Comparison of ENCODE assay signal across 17 mouse cellular contexts in the genomic region with DNA sequence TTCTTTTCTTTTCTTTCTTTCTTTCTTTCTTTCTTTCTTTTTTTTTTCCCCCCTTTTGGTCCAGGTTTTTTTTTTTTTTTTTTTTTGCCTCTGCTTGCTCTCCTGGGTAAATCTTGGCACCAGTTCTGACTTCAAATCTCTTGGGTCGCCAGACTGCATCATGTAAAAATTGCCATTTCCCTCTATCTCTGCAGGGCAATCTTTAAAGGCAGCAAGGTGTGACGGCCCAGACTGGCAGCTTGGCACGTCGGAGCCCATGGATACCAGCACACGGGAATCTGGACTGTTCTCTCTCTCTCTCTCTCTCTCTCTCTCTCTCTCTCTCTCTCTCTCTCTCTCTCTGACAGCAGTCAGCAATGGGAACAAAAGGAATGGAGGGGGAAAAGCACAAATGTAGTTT.
DNase-seq lines count a peak whose midpoint lies in the region; ATAC-seq and TF ChIP-seq lines count a peak whose summit lies in the region.
"Had no signal": no experiment of that assay in that cellular context is flagged by ENCODE, and none has a peak within 500 bp of the region (broad histone marks: within the 10 kb centered on the region; RNA-seq: fewer than 3 reads in every experiment).

No protein-coding gene starts in this region.

- DNase-seq in cerebellum, adult 11-12 months: peak; percentile 6
- no peak for DNase-seq in cerebellum, postnatal 36 days
- no peak for DNase-seq in layer of hippocampus, adult 2 months (ENCODE audit: low spot score in 2 of 2)
- no peak for DNase-seq in layer of hippocampus, postnatal 25 days (ENCODE audit: extremely low spot score in 1 of 2, low spot score in 1 of 2)
- no peak for DNase-seq in liver
- no peak for DNase-seq in gastrocnemius, adult 8-10 months (ENCODE audit: low spot score in 2 of 2)
- DNase-seq: adrenal gland, postnatal 14 days; lung, postnatal 10 days; thymus, adult 2 months had no signal

- no peak for TF ChIP-seq CTCF in layer of hippocampus, adult 2 months (conservative IDR thresholded peaks at IDR 0.05)

- H3K9me3 ChIP-seq in forebrain, embryonic 16.5 days (ENCODE audit: control insufficient read depth, low read length): no peaks in the 10 kb centered on the region
- H3K9me3 ChIP-seq in neural tube, embryonic 13.5 days: no peaks in the 10 kb centered on the region
- H3K9me3 ChIP-seq: intestine, embryonic 15.5 days; kidney, embryonic 15.5 days; limb, embryonic 12.5 days; liver, embryonic 15.5 days had no signal

- H3K4me1 ChIP-seq in forebrain, embryonic 16.5 days (replicated peaks; ENCODE audit: control insufficient read depth, insufficient read depth, low read length): peaks cover 28% of the 10 kb centered on the region
- H3K4me1 ChIP-seq in neural tube, embryonic 13.5 days (replicated peaks): peaks cover 23% of the 10 kb centered on the region
- H3K4me1 ChIP-seq: intestine, embryonic 15.5 days; kidney, embryonic 15.5 days; limb, embryonic 12.5 days; liver, embryonic 15.5 days had no signal

- WGBS in forebrain, embryonic 16.5 days: 2% methylated on average over 5 of the region's 5 CpGs
- 8% methylated on average over 5 of the region's 5 CpGs for WGBS in neural tube, embryonic 13.5 days

- H3K9ac ChIP-seq in forebrain, embryonic 16.5 days (replicated peaks; ENCODE audit: low read depth, low read length): peak overlapping the region; percentile 35; the same call in 1 of the 2 replicates
- no peak overlapping the region for H3K9ac ChIP-seq in neural tube, embryonic 13.5 days
- H3K9ac ChIP-seq: intestine, embryonic 15.5 days; kidney, embryonic 15.5 days; limb, embryonic 12.5 days; liver, embryonic 15.5 days had no signal

- H3K27ac ChIP-seq in layer of hippocampus, adult 2 months: peak overlapping the region; percentile 75; the same call in 1 of the 2 replicates
- peak overlapping the region; percentile 96 for H3K27ac ChIP-seq in forebrain, embryonic 16.5 days (ENCODE audit: low read length)
- peak overlapping the region; percentile 89 for H3K27ac ChIP-seq in neural tube, embryonic 13.5 days (replicated peaks)
- H3K27ac ChIP-seq: intestine, embryonic 15.5 days; kidney, embryonic 15.5 days; left cerebral cortex, adult 2 months; limb, embryonic 12.5 days; liver, embryonic 15.5 days had no signal

- H3K27me3 ChIP-seq in forebrain, embryonic 16.5 days (replicated peaks; ENCODE audit: control insufficient read depth, insufficient read depth, low read length): no peaks in the 10 kb centered on the region
- no peaks in the 10 kb centered on the region for H3K27me3 ChIP-seq in neural tube, embryonic 13.5 days
- H3K27me3 ChIP-seq: CH12.LX; intestine, embryonic 15.5 days; kidney, embryonic 15.5 days; limb, embryonic 12.5 days; liver, embryonic 15.5 days had no signal

- H3K36me3 ChIP-seq in forebrain, embryonic 16.5 days (ENCODE audit: control insufficient read depth, insufficient read depth): no peaks in the 10 kb centered on the region
- no peaks in the 10 kb centered on the region for H3K36me3 ChIP-seq in neural tube, embryonic 13.5 days
- H3K36me3 ChIP-seq: intestine, embryonic 15.5 days; kidney, embryonic 15.5 days; limb, embryonic 12.5 days; liver, embryonic 15.5 days had no signal

- H3K4me2 ChIP-seq in forebrain, embryonic 16.5 days (ENCODE audit: low read length): peak overlapping the region; percentile 44
- H3K4me2 ChIP-seq in neural tube, embryonic 13.5 days: peak overlapping the region; percentile 25
- H3K4me2 ChIP-seq: intestine, embryonic 15.5 days; kidney, embryonic 15.5 days; limb, embryonic 12.5 days; liver, embryonic 15.5 days had no signal

- peak; percentile 61 for ATAC-seq in forebrain, embryonic 16.5 days
- ATAC-seq in neural tube, embryonic 13.5 days (ENCODE audit: low read depth): peak; percentile 86
- ATAC-seq: intestine, embryonic 15.5 days had no signal

- H3K4me3 ChIP-seq in layer of hippocampus, adult 2 months: peak overlapping the region; percentile 40
- H3K4me3 ChIP-seq in forebrain, embryonic 16.5 days (replicated peaks; ENCODE audit: low read length): no peak overlapping the region
- H3K4me3 ChIP-seq in neural tube, embryonic 13.5 days: no peak overlapping the region
- H3K4me3 ChIP-seq: intestine, embryonic 15.5 days; kidney, embryonic 15.5 days; limb, embryonic 12.5 days; liver, embryonic 15.5 days had no signal
